Mouse (Mus musculus) liver, adult 2 months (tissue): ENCODE results near the gene Ndfip2. TPM values are rescaled to one million over a fixed set of nuclear protein-coding genes. Genes with fewer than 3 reads are reported as not detected.
A peak's percentile ranks its signal among the peaks of the same experiment; 100 is the strongest.

ENCODE experiments used
- DNase-seq: peaks from one replicate; pipeline ENCODE4 v3.0.0-alpha.2; 2011; ENCODE audit warnings: low read depth, low spot score; ENCODE audit errors: extremely low read depth
- H3K27ac ChIP-seq: fragments of 200-500 bp; replicated peaks from 2 replicates; pipeline ENCODE4 v1.5.1; 2012; ENCODE audit warnings: low read depth, mild to moderate bottlenecking, control low read depth, inconsistent platforms, low read length; ENCODE audit not compliant: insufficient read depth
- H3K27me3 ChIP-seq: fragments of 200-500 bp; 2 replicates; pipeline ENCODE4 v1.6.1; 2012; ENCODE audit warnings: mild to moderate bottlenecking, moderate library complexity, low read length, inconsistent platforms; ENCODE audit not compliant: control insufficient read depth, insufficient read depth
- H3K36me3 ChIP-seq: fragments of 200-500 bp; 2 replicates; pipeline ENCODE4 v1.6.1; 2012; ENCODE audit warnings: low read length, inconsistent platforms; ENCODE audit not compliant: control insufficient read depth, insufficient read depth
- H3K4me1 ChIP-seq: fragments of 200-500 bp; 2 replicates; pipeline ENCODE4 v1.6.1; 2011; ENCODE audit warnings: low read length; ENCODE audit not compliant: control insufficient read depth, insufficient read depth
- H3K4me3 ChIP-seq: fragments of 200-500 bp; 2 replicates; pipeline ENCODE4 v1.5.1; 2011; ENCODE audit warnings: low read depth, mild to moderate bottlenecking, control low read depth, low read length, moderate library complexity; ENCODE audit not compliant: insufficient read depth
- H3K79me2 ChIP-seq: fragments of 200-500 bp; 2 replicates; pipeline ENCODE4 v1.6.1; 2012; ENCODE audit warnings: inconsistent platforms, mild to moderate bottlenecking, low read length, moderate library complexity; ENCODE audit not compliant: control insufficient read depth, insufficient read depth
- H3K9ac ChIP-seq: fragments of 200-500 bp; 2 replicates; pipeline ENCODE4 v1.6.1; 2012; ENCODE audit warnings: low read depth, mild to moderate bottlenecking, control low read depth, inconsistent platforms, low read length
- CTCF ChIP-seq: fragments of 200-500 bp; IDR thresholded peaks from 2 replicates; pipeline ENCODE4 v1.5.1; 2011; ENCODE audit warnings: low read depth, low read length, control low read depth
- POLR2A ChIP-seq: fragments of 200-500 bp; IDR thresholded peaks from 2 replicates; pipeline ENCODE4 v1.6.1; 2011; ENCODE audit warnings: low read length, control low read depth; ENCODE audit not compliant: insufficient read depth; ENCODE audit errors: extremely low read depth
- WGBS: fragments of 180-500 bp; shearing (Covaris S2); methylation state at CpG from one replicate; pipeline ENCODE4 v1.1.7; 2018; 5-methylcytosine and 5-hydroxymethylcytosine counted together
- polyA plus RNA-seq: library from polyadenylated mRNA; depleted of rRNA; stranded (reverse); fragments of >200 nt; gene quantifications from 2 replicates; pipeline ENCODE4 v1.2.3, GENCODE M21; 2012; rRNA removed
- total RNA-seq: library from RNA; depleted of rRNA; stranded (reverse); fragments of >200 nt; gene quantifications from 2 replicates; pipeline ENCODE4 v1.2.3, GENCODE M21; 2014; rRNA removed

Gene Ndfip2
- 48.1 and 54.2 TPM in 2 replicates for total RNA-seq
- polyA plus RNA-seq: 42.8 and 44.2 TPM in 2 replicates

GRCm38 (mm10) chr14:105258379-105259034 lies at the start of gene Ndfip2:
TSS of gene Ndfip2 (plus strand) at chr14:105258573.
- WGBS: under 1% methylated on average over 70 of the region's 70 CpGs
- H3K4me3 ChIP-seq: peak within 1 kb of the TSS; percentile 82
- peaks cover 16% of the 10 kb centered on the region for H3K4me1 ChIP-seq
- peaks cover 11% of the 10 kb centered on the region for H3K79me2 ChIP-seq
- peak; percentile 80 for DNase-seq
- H3K27ac ChIP-seq: peak within 1 kb of the TSS; percentile 76
- no peaks in the 10 kb centered on the region for H3K27me3 ChIP-seq
- TF ChIP-seq POLR2A (peak; percentile 77), CTCF (no peak)
- no peaks in the 10 kb centered on the region for H3K36me3 ChIP-seq
- H3K9ac ChIP-seq: peak within 1 kb of the TSS; percentile 98

GRCm38 (mm10) chr14:105219525-105220376 lies 38.6 kb upstream of the Ndfip2 start:
- 73% methylated on average over 9 of the region's 9 CpGs for WGBS
- Histone ChIP-seq H3K27ac (no peak overlapping the region), H3K79me2 (no peaks in the 10 kb centered on the region), H3K27me3 (no peaks in the 10 kb centered on the region), H3K9ac (no peak overlapping the region), H3K36me3 (no peaks in the 10 kb centered on the region), H3K4me1 (no peaks in the 10 kb centered on the region), H3K4me3 (no peak overlapping the region)
- TF ChIP-seq CTCF: no peak
- TF ChIP-seq POLR2A: no peak
- peak; percentile 4 for DNase-seq

DNA sequence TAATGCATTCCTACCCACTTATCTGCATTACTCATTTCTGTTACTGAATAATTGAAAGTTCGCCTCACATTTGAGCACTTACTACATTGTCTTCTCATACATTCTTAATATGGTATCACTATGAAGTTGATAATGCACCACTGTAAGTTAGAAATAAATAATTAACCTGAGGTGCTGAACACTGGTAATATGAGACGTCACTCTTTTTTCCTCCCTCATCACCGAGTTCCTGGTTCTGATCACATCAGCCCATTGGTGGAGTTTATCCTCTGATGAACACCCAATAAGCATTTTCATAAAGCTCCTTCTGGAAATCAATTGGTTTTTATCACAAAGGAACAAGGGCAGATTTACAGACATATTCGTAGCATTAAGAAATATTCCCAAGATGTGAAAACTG lies 36.1 kb upstream of the Ndfip2 start:
- Histone ChIP-seq H3K4me1 (no peaks in the 10 kb centered on the region), H3K36me3 (no peaks in the 10 kb centered on the region), H3K27me3 (no peaks in the 10 kb centered on the region), H3K79me2 (no peaks in the 10 kb centered on the region), H3K27ac (no peak overlapping the region), H3K4me3 (no peak overlapping the region), H3K9ac (no peak overlapping the region)
- no peak for TF ChIP-seq CTCF
- TF ChIP-seq POLR2A: no peak
- no peak for DNase-seq
- WGBS: 74% methylated on average over 4 of the region's 4 CpGs

DNA sequence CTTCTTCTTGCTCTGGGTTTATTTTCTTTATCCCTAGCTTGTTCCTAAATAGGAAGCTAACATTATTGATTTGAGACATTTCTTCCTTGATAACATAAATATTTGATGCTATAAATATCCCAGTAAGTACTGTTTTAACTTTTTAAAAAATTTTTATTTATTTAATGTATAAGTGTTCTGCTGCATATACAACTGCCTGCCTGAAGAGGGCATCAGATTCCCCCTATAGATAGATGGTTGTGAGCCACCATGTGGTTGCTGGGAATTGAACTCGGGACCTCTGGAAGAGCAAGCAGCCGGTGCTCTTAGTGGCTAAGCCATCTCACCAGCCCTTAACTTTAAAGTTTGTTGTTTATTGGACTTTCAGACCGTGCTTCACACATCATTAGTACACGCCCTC lies 32.6 kb upstream of the Ndfip2 start:
- Histone ChIP-seq H3K27me3 (no peaks in the 10 kb centered on the region), H3K9ac (no peak overlapping the region), H3K36me3 (no peaks in the 10 kb centered on the region), H3K79me2 (no peaks in the 10 kb centered on the region), H3K27ac (no peak overlapping the region), H3K4me1 (no peaks in the 10 kb centered on the region), H3K4me3 (no peak overlapping the region)
- 90% methylated on average over 4 of the region's 4 CpGs for WGBS
- DNase-seq: no peak
- no peak for TF ChIP-seq CTCF
- TF ChIP-seq POLR2A: no peak

- Histone ChIP-seq H3K27ac (no peak overlapping the region), H3K4me3 (no peak overlapping the region), H3K79me2 (no peaks in the 10 kb centered on the region), H3K4me1 (no peaks in the 10 kb centered on the region), H3K9ac (no peak overlapping the region), H3K27me3 (no peaks in the 10 kb centered on the region), H3K36me3 (no peaks in the 10 kb centered on the region)
- DNase-seq: peak; percentile 69
- WGBS: 32% methylated on average over 6 of the region's 6 CpGs
- peak; percentile 77 for TF ChIP-seq CTCF
- no peak for TF ChIP-seq POLR2A
Observed at GRCm38 (mm10) chr14:105232421-105232820, 26.0 kb upstream of the Ndfip2 start.
